Mouse (Mus musculus) lung, embryonic 15.5 days (tissue): ENCODE results near the gene Prkar1a. TPM values are rescaled to one million over a fixed set of nuclear protein-coding genes. Genes with fewer than 3 reads are reported as not detected.

Source experiments
- ATAC-seq: fragments of 200-750 bp; cut with Nextera tagmentation; 2 replicates; pipeline ENCODE4 v1.8.0; 2017; ENCODE audit warnings: moderate number of reproducible peaks, borderline replicate concordance; ENCODE audit not compliant: low FRiP score, low TSS enrichment; ENCODE audit errors: extremely low read depth
- H3K27ac ChIP-seq: fragments of 300-500 bp; sonication (generic); 2 replicates; pipeline ENCODE4 v1.5.1; 2015; ENCODE audit warnings: moderate library complexity, mild to moderate bottlenecking, inconsistent platforms
- H3K27me3 ChIP-seq: fragments of 300-500 bp; sonication (generic); 2 replicates; pipeline ENCODE4 v1.6.1; 2015; ENCODE audit warnings: inconsistent platforms
- H3K36me3 ChIP-seq: fragments of 300-500 bp; sonication (generic); 2 replicates; pipeline ENCODE4 v1.6.1; 2015; ENCODE audit warnings: inconsistent platforms
- H3K4me1 ChIP-seq: fragments of 300-500 bp; sonication (generic); 2 replicates; pipeline ENCODE4 v1.6.1; 2015; ENCODE audit warnings: inconsistent platforms
- H3K4me2 ChIP-seq: fragments of 300-500 bp; sonication (generic); 2 replicates; pipeline ENCODE4 v1.6.1; 2015; ENCODE audit warnings: inconsistent platforms, mild to moderate bottlenecking, moderate library complexity
- H3K4me3 ChIP-seq: fragments of 300-500 bp; sonication (generic); 2 replicates; pipeline ENCODE4 v1.5.1; 2015; ENCODE audit warnings: mild to moderate bottlenecking, inconsistent platforms
- H3K9ac ChIP-seq: fragments of 300-500 bp; sonication (generic); 2 replicates; pipeline ENCODE4 v1.6.1; 2015; ENCODE audit warnings: inconsistent platforms
- H3K9me3 ChIP-seq: fragments of 300-500 bp; sonication (generic); 2 replicates; pipeline ENCODE4 v1.6.1; 2016; ENCODE audit warnings: inconsistent platforms
- WGBS: fragments of 180-500 bp; shearing (Covaris S2); methylation state at CpG from one replicate; pipeline ENCODE4 v1.1.7; 2015; 5-methylcytosine and 5-hydroxymethylcytosine counted together
- polyA plus RNA-seq: library from polyadenylated mRNA; unstranded; fragments of >200 nt; fragmentation: Nextera tagmentation; extraction: Ambion mirVana; gene quantifications from 2 replicates; pipeline ENCODE4 v1.2.1, GENCODE M21; 2015

Prkar1a gene
- polyA plus RNA-seq, 1 experiment from 2014 or later, result 400 TPM

GRCm38 (mm10) chr11:109716981-109717380, 67.8 kb downstream of the Prkar1a start:
- Histone ChIP-seq H3K36me3 (no peaks in the 10 kb centered on the region), H3K4me3 (no peak overlapping the region), H3K4me1 (peaks cover 26% of the 10 kb centered on the region), H3K9ac (no peak overlapping the region), H3K9me3 (no peaks in the 10 kb centered on the region), H3K27ac (no peak overlapping the region; the same call in 1 of the 2 replicates), H3K4me2 (no peak overlapping the region), H3K27me3 (no peaks in the 10 kb centered on the region; the same call in 1 of the 2 replicates)
- no peak for ATAC-seq
- 69% methylated on average over 7 of the region's 7 CpGs for WGBS

- ATAC-seq, result no peak
- H3K4me1 ChIP-seq, result peaks cover 30% of the 10 kb centered on the region
- no peaks in the 10 kb centered on the region for H3K36me3 ChIP-seq
- H3K9me3 ChIP-seq, result no peaks in the 10 kb centered on the region
- WGBS, result 57% methylated on average over 5 of the region's 5 CpGs
- no peak overlapping the region; the same call in 1 of the 2 replicates for H3K27ac ChIP-seq
- H3K4me2 ChIP-seq, result no peak overlapping the region
- no peak overlapping the region for H3K4me3 ChIP-seq
- no peak overlapping the region for H3K9ac ChIP-seq
- no peaks in the 10 kb centered on the region; the same call in 1 of the 2 replicates for H3K27me3 ChIP-seq
Measured at GRCm38 (mm10) chr11:109717448-109717847, 68.2 kb downstream of the Prkar1a start.

- no peak for ATAC-seq
- H3K9ac ChIP-seq, result no peak overlapping the region
- 72% methylated on average over 15 of the region's 15 CpGs for WGBS
Measured at GRCm38 (mm10) chr11:109717966-109718895, 69.0 kb downstream of the Prkar1a start.

More at GRCm38 (mm10) chr11:109717966-109718895, 69.0 kb downstream of the Prkar1a start:
- no peak overlapping the region for H3K4me2 ChIP-seq
- no peaks in the 10 kb centered on the region; the same call in 1 of the 2 replicates for H3K27me3 ChIP-seq
- no peaks in the 10 kb centered on the region for H3K36me3 ChIP-seq
- peaks cover 35% of the 10 kb centered on the region for H3K4me1 ChIP-seq
- no peak overlapping the region for H3K27ac ChIP-seq
- no peaks in the 10 kb centered on the region for H3K9me3 ChIP-seq
- no peak overlapping the region for H3K4me3 ChIP-seq

Other genes starting within 250 kb of the Prkar1a start
- not detected in 2 replicates for gene 9930022D16Rik, start 235.5 kb upstream of the Prkar1a start, polyA plus RNA-seq
- 41.4 and 44.2 TPM in 2 replicates for gene Amz2, start 223.5 kb upstream of the Prkar1a start, polyA plus RNA-seq
- gene Arsg, start 176.0 kb upstream of the Prkar1a start, polyA plus RNA-seq, result 4.2 TPM in 2 replicates
- gene Slc16a6, start 175.8 kb upstream of the Prkar1a start, polyA plus RNA-seq, result 4.4 and 4.6 TPM in 2 replicates
- gene Wipi1, start 37.4 kb upstream of the Prkar1a start, polyA plus RNA-seq, result 42.1 and 44.6 TPM in 2 replicates
- gene Fam20a, start 72.9 kb downstream of the Prkar1a start, polyA plus RNA-seq, result 3.2 TPM in 2 replicates
- not detected in 2 replicates for gene 1700012B07Rik, start 178.6 kb downstream of the Prkar1a start, polyA plus RNA-seq